Mouse (Mus musculus): ENCODE measurements around the gene Gm7030.
"Not testable (repeated sequence)": the region's sequence is repeated elsewhere in the genome, so short reads cannot be mapped to it uniquely, and the experiment has no call there.

Gene Gm7030

DNA sequence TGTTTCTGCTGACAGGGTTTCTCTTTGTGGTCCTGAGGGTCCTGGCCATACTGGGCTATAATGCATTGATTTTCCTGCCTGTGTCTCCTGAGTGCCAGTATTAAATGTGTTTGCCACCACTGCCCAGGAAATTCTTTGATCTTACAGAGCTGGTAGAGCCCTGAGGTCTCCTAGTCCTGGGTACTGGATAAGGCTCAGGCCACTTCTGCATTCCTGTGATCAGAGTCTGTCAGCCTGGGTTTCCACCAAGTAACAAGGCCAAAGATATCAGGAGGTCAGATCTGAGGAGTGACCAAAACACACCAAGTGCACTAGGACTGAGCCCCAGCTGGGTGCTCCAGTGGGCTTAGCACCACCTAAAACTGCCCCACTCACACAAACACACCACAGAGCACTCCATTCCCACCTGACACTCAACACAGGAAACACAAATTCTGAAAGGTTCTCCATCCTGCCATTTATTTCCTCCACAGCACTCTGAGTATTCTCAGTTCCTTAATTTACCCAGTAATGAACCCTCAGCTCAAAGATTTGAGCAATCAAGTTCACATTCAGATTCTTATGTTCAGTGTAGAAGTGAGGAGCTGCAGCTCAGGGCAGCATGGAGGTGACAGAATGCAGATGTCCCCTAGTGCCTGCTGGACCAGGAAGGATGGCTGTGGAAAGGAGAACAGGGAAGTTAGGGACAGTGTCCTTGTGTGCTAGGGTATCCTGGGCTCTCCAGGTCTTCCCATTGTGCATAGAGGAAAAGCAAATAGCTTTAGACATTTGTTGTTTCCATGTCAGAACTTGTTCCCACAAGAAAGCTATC is 6.4 kb upstream of the Gm7030 start:
- not testable (repeated sequence) for DNase-seq (ENCODE audit: low spot score in 2 of 2)

- DNase-seq (ENCODE audit: low spot score in 2 of 2), result no peak
These were observed 2.5 kb upstream of the Gm7030 start for GRCm38 (mm10) chr17:36131516-36132265.

DNA sequence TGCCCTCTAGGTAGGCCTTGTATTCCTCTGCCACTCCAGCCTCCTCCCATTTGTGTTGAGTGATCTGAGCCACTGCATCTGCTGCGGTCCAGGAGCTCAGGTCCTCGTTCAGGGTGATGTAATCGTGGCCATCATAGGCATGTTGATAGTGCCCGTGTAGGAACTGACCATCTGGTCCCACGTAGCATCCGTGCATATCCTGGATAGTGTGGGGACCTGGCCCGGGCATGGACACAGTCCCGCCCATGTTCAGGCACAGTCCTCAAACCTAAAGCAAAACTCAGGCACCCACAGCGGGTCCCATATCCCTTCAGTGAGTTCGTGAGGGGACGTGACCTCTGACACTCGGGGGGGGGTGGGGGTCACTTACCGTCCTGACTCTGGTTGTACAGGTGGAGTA is 700 bp downstream of the Gm7030 start:
- not testable (repeated sequence) for DNase-seq (ENCODE audit: low spot score in 2 of 2)

DNA sequence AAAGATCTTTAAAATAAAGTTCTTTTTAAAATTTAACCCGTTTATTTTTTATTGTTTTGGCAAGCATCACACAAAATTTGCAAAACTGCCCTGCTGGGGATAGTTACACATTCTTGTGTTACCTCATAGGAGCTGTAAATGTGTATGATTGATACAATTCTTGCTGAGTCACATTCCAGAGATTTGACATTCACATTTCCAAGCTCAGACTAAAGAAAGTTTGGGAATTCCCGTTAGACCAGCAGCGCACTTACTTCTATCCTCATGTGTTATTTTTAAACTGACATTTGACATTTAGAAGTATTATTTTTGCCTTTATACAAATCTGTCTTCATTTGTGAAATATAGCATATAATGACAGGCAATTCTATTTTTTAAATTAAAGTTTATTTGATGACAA is 5.1 kb downstream of the Gm7030 start:
- DNase-seq (ENCODE audit: low spot score in 2 of 2), result not testable (repeated sequence)

- DNase-seq (ENCODE audit: low spot score in 2 of 2), result not testable (repeated sequence)
These were observed 7.7 kb downstream of the Gm7030 start, which contains the start of gene Gm19684 for GRCm38 (mm10) chr17:36121352-36122020. TSS of gene Gm19684 (plus strand) at chr17:36121678.

- not testable (repeated sequence) for DNase-seq (ENCODE audit: low spot score in 2 of 2)
These were observed 8.4 kb downstream of the Gm7030 start for GRCm38 (mm10) chr17:36120839-36121238.

DNA sequence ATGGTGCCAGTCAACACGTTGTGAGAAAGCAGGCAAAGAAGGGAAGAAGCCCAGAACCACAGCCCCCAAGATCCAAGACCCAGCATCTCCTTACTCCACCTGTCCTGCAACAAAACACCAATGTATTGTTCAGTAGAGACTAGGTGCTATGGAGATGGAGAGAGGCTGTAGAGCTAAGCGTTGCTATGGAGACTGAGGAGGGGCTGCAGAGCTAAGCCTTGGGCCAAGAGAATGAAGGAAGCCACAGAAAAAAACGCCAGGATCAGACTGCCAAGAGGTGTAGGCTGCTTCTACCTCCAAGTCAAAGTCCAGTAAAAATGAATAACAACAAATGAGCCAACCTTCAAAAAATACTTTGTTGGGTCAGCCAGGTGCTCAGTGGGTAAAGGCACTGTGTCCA is 12.7 kb downstream of the Gm7030 start:
- not testable (repeated sequence) for DNase-seq (ENCODE audit: low spot score in 2 of 2)

- peak; percentile 18 to 30 for DNase-seq (ENCODE audit: low spot score in 2 of 2)
These were observed 15.1 kb downstream of the Gm7030 start for GRCm38 (mm10) chr17:36113979-36114593.

- DNase-seq (ENCODE audit: low spot score in 2 of 2), result peak in 1 of 2 experiments; percentile 46
These were observed 17.7 kb downstream of the Gm7030 start for GRCm38 (mm10) chr17:36111510-36111868.

DNA sequence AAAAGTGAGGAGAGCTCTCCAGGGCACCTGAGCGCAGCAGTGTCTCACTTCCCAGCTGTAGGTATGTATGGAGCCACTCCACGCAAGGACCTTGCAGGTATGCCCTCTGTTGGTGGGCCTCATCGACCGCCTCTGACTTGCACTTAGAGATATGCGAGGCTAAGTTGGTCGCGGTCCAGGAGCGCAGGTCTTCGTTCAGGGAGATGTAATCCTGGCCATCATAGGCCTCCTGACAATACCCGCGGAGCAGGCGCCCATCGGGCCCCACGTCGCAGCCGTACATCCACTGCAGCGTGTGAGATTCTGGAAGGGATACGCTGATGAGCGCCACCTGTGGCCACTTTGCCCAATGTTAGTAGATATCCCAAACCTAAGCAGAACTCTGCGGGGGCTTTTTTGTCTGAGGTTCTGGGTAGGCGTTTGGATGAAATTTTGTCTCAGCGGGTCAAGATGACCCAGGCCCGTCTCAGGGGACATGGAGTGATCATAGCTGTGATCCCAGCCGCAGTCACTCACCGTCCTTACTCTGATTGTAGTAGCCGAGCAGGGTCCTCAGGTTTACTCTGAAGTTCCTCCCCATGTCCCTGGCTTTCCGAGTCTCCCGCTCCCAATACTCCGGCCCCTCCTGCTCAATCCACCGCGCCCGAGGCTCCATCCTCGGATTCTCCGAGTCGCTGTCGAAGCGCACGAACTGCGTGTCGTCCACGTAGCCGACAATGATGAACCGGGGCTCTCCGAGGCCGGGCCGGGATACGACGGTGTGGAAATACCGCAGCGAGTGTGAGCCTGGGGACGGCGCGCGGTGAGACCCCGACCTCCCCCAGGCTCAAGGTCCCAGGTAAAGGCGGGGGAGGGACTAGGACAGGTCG is 18.4 kb downstream of the Gm7030 start:
- DNase-seq (ENCODE audit: low spot score in 2 of 2), result peak in 1 of 2 experiments; percentile 35

GRCm38 (mm10) chr17:36110129-36110528 is 19.1 kb downstream of the Gm7030 start:
- DNase-seq (ENCODE audit: low spot score in 2 of 2), result not testable (repeated sequence)

- not testable (repeated sequence) for DNase-seq (ENCODE audit: low spot score in 2 of 2)
These were observed 27.1 kb downstream of the Gm7030 start for GRCm38 (mm10) chr17:36102091-36102490.

- DNase-seq (ENCODE audit: low spot score in 2 of 2), result not testable (repeated sequence)
These were observed 29.6 kb downstream of the Gm7030 start for GRCm38 (mm10) chr17:36099603-36100002.

- DNase-seq (ENCODE audit: low spot score in 2 of 2), result no peak
These were observed 35.3 kb downstream of the Gm7030 start for GRCm38 (mm10) chr17:36093936-36094335.

DNA sequence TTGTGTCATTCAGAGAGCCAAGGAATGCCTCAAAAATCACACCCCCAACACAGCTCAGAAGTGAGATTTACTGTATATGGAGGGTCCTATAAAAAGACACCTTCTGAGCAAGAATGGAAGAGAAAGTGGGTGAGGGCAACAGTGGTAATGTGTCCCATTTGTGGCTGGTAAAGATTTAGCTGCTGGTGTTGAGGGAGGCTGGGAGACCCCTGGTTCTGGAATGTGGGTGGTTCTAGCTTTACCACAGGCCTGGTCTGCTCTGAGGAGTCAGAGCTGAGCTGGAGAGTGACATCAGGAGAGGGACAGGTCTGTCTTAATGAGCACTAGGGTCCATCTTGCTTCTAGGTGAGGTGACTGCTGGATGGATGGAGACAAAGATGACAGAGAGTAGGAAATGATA is 36.7 kb downstream of the Gm7030 start:
- not testable (repeated sequence) for DNase-seq (ENCODE audit: low spot score in 2 of 2)

- not testable (repeated sequence) for DNase-seq (ENCODE audit: low spot score in 2 of 2)
These were observed 37.3 kb downstream of the Gm7030 start for GRCm38 (mm10) chr17:36091933-36092332.

DNA sequence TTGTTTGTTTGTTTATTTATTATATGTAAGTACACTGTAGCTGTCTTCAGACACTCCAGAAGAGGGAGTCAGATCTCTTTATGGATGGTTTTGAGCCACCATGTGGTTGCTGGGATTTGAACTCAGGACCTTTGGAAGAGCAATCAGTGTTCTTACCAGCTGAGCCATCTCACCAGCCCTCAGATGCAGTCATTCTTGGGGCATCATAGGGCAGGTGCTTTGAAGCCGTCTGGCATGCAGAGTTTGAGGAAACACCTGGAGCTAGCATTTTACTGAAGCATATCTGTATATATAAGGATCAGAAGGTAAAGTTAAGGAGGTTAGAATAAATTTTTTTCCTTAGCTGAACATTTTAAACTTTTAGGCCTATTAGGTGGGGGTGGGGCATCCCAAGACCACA is 43.2 kb downstream of the Gm7030 start:
- DNase-seq (ENCODE audit: low spot score in 2 of 2), result not testable (repeated sequence)

DNA sequence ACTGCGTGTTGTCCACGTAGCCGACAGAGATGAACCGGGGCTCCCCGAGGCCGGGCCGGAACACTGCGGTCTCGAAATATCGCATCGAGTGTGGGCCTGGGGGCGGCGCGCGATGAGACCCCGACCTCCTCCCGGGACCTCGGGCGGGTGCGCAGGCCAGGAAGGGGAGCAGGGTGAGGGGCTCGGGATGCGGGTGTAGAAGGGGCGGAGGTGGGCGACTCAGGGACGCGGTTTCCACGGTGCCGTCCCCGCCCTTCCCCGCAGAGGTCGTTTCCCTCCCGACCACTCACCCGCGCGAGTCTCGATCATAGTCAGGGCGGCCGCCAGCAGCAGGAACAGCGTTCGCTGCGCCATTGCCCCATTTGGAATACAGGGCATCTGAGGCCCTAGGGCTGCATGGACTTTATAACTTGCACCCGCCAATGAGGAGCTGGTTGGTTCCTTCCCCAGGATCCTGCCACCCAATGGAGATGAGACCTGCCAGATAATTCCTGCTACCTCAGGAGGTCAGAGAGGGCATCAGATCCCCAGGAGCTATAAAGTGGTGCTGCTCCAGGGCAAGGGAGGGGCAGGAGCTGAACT is 45.3 kb downstream of the Gm7030 start:
- DNase-seq (ENCODE audit: low spot score in 2 of 2), result no peak

GRCm38 (mm10) chr17:36083266-36083869 is 45.9 kb downstream of the Gm7030 start:
- peak in 1 of 2 experiments; percentile 8 for DNase-seq (ENCODE audit: low spot score in 2 of 2)
